Mouse (Mus musculus) E14TG2a.4 (cell line): ENCODE results near the gene Fgfrl1.
A peak's percentile ranks its signal among the peaks of the same experiment; 100 is the strongest.

ENCODE experiments used
- H3K27me3 ChIP-seq: 2 replicates; pipeline ENCODE4 v1.6.1; 2014; ENCODE audit warnings: low read length, control low read depth; ENCODE audit not compliant: insufficient read depth
- H3K36me3 ChIP-seq: 2 replicates; pipeline ENCODE4 v1.6.1; 2014; ENCODE audit warnings: low read length, control low read depth; ENCODE audit not compliant: insufficient read depth
- H3K4me1 ChIP-seq: replicated peaks from 2 replicates; pipeline ENCODE4 v1.6.1; 2014; ENCODE audit warnings: low read depth, low read length, control low read depth
- H3K4me3 ChIP-seq: replicated peaks from 2 replicates; pipeline ENCODE4 v1.5.1; 2014; ENCODE audit warnings: mild to moderate bottlenecking, low read length
- H3K9me3 ChIP-seq: 2 replicates; pipeline ENCODE4 v1.6.1; 2014; ENCODE audit warnings: low read length, control low read depth
- CTCF ChIP-seq: conservative IDR thresholded peaks from 2 replicates; pipeline ENCODE4 v1.5.1; 2014; ENCODE audit warnings: low read length
- NANOG ChIP-seq: IDR thresholded peaks from 2 replicates; pipeline ENCODE4 v1.6.1; 2014; ENCODE audit warnings: borderline replicate concordance, low read length, mixed read lengths
- POU5F1 ChIP-seq: IDR thresholded peaks from 2 replicates; pipeline ENCODE4 v1.6.1; 2014; ENCODE audit warnings: low read length, borderline replicate concordance

Fgfrl1 gene

GRCm38 (mm10) chr5:108659698-108660631 is 32.2 kb upstream of the Fgfrl1 start, which contains the start of gene Idua:
Idua (plus strand) TSS chr5:108660331.
- Histone ChIP-seq H3K36me3 (peaks cover 42% of the 10 kb centered on the region), H3K27me3 (no peaks in the 10 kb centered on the region), H3K4me1 (peaks cover 36% of the 10 kb centered on the region), H3K4me3 (peak within 1 kb of the TSS; percentile 96), H3K9me3 (no peaks in the 10 kb centered on the region)
- TF ChIP-seq NANOG (no peak), POU5F1 (no peak)

GRCm38 (mm10) chr5:108660632-108661268 is 31.4 kb upstream of the Fgfrl1 start:
- no peaks in the 10 kb centered on the region for H3K9me3 ChIP-seq
- TF ChIP-seq CTCF (no peak), NANOG (no peak), POU5F1 (no peak)
- peaks cover 35% of the 10 kb centered on the region for H3K36me3 ChIP-seq
- H3K27me3 ChIP-seq, result no peaks in the 10 kb centered on the region
- peaks cover 36% of the 10 kb centered on the region for H3K4me1 ChIP-seq
- H3K4me3 ChIP-seq, result peak overlapping the region; percentile 96

- Histone ChIP-seq H3K36me3 (peaks cover 14% of the 10 kb centered on the region), H3K4me3 (no peak overlapping the region), H3K9me3 (no peaks in the 10 kb centered on the region), H3K27me3 (no peaks in the 10 kb centered on the region), H3K4me1 (peaks cover 33% of the 10 kb centered on the region)
- TF ChIP-seq NANOG (no peak), POU5F1 (no peak), CTCF (no peak)
Observed at GRCm38 (mm10) chr5:108662772-108663171, 29.4 kb upstream of the Fgfrl1 start.

- Histone ChIP-seq H3K36me3 (no peaks in the 10 kb centered on the region), H3K4me3 (no peak overlapping the region), H3K9me3 (no peaks in the 10 kb centered on the region), H3K4me1 (peaks cover 36% of the 10 kb centered on the region), H3K27me3 (no peaks in the 10 kb centered on the region; the same call in 1 of the 2 replicates)
- TF ChIP-seq POU5F1 (no peak), CTCF (no peak)
Observed at GRCm38 (mm10) chr5:108665066-108665465, 27.1 kb upstream of the Fgfrl1 start.

- Histone ChIP-seq H3K4me3 (no peak overlapping the region), H3K27me3 (no peaks in the 10 kb centered on the region; the same call in 1 of the 2 replicates), H3K9me3 (no peaks in the 10 kb centered on the region), H3K4me1 (peaks cover 40% of the 10 kb centered on the region), H3K36me3 (peaks cover 10% of the 10 kb centered on the region)
- TF ChIP-seq CTCF (no peak), NANOG (no peak)
Observed at GRCm38 (mm10) chr5:108667370-108667769, 24.8 kb upstream of the Fgfrl1 start.

- TF ChIP-seq POU5F1 (peak; percentile 56; the same call in 1 of the 2 replicates), CTCF (no peak), NANOG (peak; percentile 37; the same call in 1 of the 2 replicates)
- Histone ChIP-seq H3K9me3 (no peaks in the 10 kb centered on the region), H3K36me3 (peaks cover 17% of the 10 kb centered on the region), H3K4me3 (peak overlapping the region; percentile 81), H3K4me1 (peaks cover 40% of the 10 kb centered on the region), H3K27me3 (no peaks in the 10 kb centered on the region; the same call in 1 of the 2 replicates)
Observed at GRCm38 (mm10) chr5:108668387-108668932, 23.7 kb upstream of the Fgfrl1 start.

- Histone ChIP-seq H3K4me1 (peaks cover 38% of the 10 kb centered on the region), H3K4me3 (peak within 1 kb of the TSS; percentile 81), H3K9me3 (no peaks in the 10 kb centered on the region), H3K27me3 (no peaks in the 10 kb centered on the region; the same call in 1 of the 2 replicates), H3K36me3 (peaks cover 17% of the 10 kb centered on the region)
- no peak for TF ChIP-seq POU5F1
- peak; percentile 46 for TF ChIP-seq CTCF
Observed at GRCm38 (mm10) chr5:108668977-108669936, 22.9 kb upstream of the Fgfrl1 start, which contains the start of gene Dgkq. Dgkq (minus strand) TSS chr5:108669672.

- Histone ChIP-seq H3K9me3 (no peaks in the 10 kb centered on the region), H3K36me3 (peaks cover 17% of the 10 kb centered on the region), H3K4me1 (peaks cover 31% of the 10 kb centered on the region), H3K27me3 (no peaks in the 10 kb centered on the region; the same call in 1 of the 2 replicates), H3K4me3 (peak overlapping the region; percentile 81)
- TF ChIP-seq NANOG (no peak), CTCF (no peak), POU5F1 (no peak)
Observed at GRCm38 (mm10) chr5:108669986-108670385, 22.2 kb upstream of the Fgfrl1 start.
